Mouse (Mus musculus) NIH3T3 (cell line): Measurements from ENCODE around the gene Ankar.
A peak's percentile ranks its signal among the peaks of the same experiment; 100 is the strongest.

Experiments
- DNase-seq: peaks from one replicate; pipeline ENCODE4 v3.0.0-alpha.2; 2012; ENCODE audit warnings: low read depth

The Ankar gene

GRCm38 (mm10) chr1:72700479-72700878 is at the start of gene Ankar:
TSS of gene Ankar (minus strand) at chr1:72700579.
- DNase-seq, result no peak

- peak; percentile 6 for DNase-seq
Measured at GRCm38 (mm10) chr1:72746382-72746781, 46.0 kb upstream of the Ankar start.

- DNase-seq, result no peak
Measured at GRCm38 (mm10) chr1:72744816-72745506, 44.6 kb upstream of the Ankar start.

DNA sequence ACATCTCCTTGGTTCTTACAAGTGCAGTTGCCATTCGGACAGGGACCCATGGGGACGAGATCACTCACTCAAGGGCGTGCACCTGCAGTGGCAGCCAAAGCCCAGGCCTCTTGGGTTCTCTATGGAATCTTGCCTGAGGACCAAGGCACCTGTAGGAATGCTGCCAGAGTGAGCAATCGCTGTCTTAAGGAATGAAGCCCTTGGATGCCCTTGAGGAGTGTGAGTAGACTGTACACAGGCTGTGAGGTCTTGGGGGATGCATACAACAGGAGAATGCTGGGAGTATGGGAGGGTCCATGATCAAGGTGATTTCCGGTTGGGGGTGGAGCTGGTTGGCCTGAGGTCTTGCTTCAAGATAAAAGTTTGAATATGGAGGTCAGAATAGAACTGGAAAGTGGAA is 41.0 kb upstream of the Ankar start:
- no peak for DNase-seq

DNA sequence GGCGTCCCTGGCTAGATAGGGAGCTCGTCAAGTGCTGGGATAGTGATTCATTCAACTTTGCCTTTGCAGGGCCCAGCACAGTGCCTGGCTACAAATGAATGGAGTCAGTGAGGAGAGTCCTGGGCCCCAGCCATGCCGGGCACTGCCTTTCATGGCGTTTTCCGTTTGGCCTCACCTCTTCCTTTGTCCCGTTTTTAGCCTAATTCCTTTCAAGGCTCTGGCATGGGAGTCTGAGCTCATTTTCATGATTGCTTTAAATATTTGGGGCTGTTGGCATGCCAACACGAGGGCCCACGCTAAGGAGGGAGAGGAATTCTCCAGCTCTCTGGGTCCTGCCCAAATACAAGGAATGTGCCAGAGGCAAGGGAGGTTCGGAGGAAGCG is 39.3 kb upstream of the Ankar start:
- DNase-seq, result no peak

DNA sequence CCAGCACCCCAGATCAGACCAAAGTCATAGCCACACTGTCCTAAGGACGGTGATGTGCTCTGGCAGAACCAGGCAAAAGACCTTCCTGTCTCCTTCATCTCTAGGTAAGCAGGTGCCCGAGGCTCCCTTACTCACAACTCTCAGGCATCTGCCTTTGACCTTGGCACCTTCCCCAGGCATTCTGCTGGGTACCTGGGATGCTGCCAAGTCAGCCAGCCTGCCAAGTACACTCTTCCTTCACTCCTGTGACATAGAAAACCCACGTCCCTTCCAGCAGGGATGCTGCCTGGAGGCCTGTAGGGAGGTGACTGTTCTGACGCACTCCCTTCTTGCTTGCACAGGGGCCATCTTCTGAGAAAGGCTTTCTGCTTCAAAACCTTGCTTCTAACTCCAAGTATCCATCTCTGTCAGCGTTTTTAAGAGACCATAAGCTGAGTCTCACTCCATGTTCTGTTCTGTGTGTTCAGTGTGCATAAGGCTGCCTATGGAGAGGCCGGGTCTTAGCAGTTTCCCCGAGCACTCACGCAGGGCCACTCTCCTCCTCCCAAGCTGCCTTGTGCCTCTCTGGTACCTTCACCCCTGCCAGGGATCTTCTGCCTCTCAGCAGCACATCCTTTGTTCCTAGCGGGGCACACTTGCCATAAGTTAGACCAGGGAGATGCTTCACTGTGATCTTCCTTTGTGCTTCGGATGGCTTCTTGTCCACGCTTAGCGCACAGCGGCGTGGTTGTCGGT is 38.7 kb upstream of the Ankar start:
- no peak for DNase-seq

- no peak for DNase-seq
Measured at GRCm38 (mm10) chr1:72736397-72737125, 36.2 kb upstream of the Ankar start.

GRCm38 (mm10) chr1:72733191-72733691 is 32.9 kb upstream of the Ankar start:
- no peak for DNase-seq

- peak; percentile 68 for DNase-seq
Measured at GRCm38 (mm10) chr1:72730126-72730525, 29.7 kb upstream of the Ankar start.

DNA sequence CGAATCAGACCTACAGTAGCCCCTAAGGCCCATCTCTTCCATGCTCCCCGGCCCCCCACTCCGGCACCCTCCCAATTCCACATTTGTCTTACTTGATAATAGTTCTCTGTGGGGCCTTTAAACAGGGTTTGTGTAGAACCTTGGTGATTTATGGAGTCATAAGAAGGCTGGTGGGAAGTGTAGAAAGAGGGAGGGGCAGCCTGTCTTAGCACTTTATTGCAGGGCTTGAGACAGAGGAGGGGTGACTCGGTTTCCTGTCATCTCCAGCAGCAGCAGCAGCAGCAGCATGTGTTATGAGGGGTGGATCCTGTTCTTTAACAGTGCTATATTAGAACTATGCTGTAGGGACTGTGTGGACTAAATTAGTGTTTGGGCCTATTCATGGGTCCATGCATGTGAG is 28.4 kb upstream of the Ankar start:
- DNase-seq, result no peak

- no peak for DNase-seq
Measured at GRCm38 (mm10) chr1:72725941-72726340, 25.6 kb upstream of the Ankar start.

GRCm38 (mm10) chr1:72724354-72724753 is 24.0 kb upstream of the Ankar start:
- peak; percentile 33 for DNase-seq

DNA sequence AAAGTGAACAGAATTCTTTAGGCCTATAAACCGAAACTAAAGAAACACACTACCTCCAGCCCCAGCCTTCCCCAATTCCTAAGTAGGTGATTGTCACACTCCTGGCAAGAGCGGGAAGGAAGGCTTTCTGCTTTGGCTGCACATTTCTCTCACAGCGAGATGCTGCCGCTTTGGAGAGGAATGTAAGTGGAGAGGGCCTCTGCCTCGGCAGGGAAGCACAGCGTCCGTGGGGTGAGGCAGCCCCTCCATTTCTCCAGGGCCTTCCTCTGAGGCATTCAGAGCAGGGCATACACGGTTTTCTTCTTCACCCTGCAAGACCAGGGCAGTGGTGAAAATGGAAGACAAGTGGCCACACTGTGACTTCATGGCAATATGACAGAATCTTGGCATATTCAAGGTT is 22.3 kb upstream of the Ankar start:
- DNase-seq, result no peak

- DNase-seq, result peak; percentile 73
Measured at GRCm38 (mm10) chr1:72720115-72720725, 19.8 kb upstream of the Ankar start.

GRCm38 (mm10) chr1:72718846-72719245 is 18.5 kb upstream of the Ankar start:
- peak; percentile 73 for DNase-seq

DNA sequence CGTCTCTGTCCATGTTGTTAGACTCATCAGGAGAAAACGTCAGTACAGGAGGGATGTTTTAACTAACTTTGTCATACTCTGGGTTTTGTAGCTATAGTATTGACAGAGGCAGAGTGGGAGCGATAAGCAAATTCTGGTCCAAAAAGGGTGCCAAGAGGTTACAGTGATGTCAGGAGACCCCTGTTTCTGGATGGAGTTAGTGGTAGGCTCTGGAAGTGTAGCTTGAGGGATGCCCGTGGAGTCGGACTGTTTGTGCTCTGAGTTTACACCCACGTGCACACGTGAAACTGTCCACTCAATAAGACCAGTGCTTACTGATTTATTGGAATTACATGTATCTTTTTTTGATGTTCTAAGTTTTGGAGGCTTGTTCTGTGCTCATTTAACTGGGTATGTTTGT is 17.2 kb upstream of the Ankar start:
- DNase-seq, result no peak

DNA sequence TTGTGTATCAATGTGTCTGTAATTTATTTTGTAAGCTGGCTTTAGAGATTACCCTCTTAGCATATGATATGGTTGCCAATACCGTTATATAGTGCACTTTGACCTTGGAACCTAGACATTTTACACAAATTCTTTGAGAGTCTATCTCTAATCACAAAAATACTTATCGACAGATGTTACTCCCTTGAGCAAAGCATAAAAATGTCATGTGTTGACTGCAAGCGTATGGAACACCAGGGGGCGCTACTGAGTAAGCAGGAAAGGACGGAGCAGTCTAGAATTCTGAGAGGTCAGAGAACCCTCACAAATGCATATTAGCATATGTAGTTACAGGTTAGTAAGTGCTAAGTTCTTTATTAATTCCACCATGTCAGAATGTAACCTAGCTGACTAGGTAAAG is 16.5 kb upstream of the Ankar start:
- peak; percentile 87 for DNase-seq

DNA sequence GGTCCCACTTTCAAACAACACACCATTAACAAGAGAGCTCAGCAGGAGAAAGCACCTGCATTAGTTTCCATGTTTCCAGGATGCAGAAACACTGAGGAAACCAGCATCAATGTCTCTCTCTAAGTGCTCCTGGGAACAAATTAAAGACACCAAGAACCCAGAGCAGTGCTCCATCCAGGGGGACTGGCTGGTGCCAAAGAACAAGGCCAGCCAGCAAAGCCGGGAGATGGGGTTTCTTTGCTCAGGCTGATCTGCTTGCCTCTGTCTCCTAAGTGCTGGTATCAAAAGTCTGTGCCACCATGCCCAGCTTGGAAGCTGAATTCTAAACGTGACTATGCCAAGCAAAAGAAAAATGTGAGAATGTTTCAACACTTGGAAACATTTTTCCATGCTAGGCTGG is 16.0 kb upstream of the Ankar start:
- DNase-seq, result no peak

GRCm38 (mm10) chr1:72715593-72716361 is 15.4 kb upstream of the Ankar start:
- no peak for DNase-seq

DNA sequence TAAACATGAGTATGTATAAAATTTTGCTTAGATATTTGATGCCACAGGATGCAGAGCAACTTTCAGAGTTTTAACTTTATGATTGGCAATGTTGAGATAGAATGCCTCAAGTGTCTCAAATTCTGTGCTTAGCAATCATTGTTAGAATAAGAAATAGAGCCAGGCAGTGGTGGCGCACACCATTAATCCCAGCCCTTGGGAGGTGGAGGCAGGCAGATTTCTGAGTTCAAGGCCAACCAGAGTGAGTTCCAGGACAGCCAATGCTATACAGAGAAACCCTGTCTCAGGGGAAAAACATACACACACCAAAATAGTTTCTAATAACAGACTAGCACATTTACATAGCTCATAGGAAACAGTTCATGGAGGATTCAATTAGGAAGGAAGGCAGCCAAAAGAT is 14.7 kb upstream of the Ankar start:
- DNase-seq, result no peak

- no peak for DNase-seq
Measured at GRCm38 (mm10) chr1:72714547-72714946, 14.2 kb upstream of the Ankar start.

- DNase-seq, result peak; percentile 59
Measured at GRCm38 (mm10) chr1:72711684-72712083, 11.3 kb upstream of the Ankar start.
